In genomic region chr2:118591083-118591482, GRCm38 (mm10) we compare ENCODE assay signal across 13 mouse cellular contexts.
"Had no signal": no experiment of that assay in that cellular context is flagged by ENCODE, and none has a peak within 500 bp of the region (broad histone marks: within the 10 kb centered on the region; RNA-seq: fewer than 3 reads in every experiment).

No protein-coding gene starts in this region.

- H3K27ac ChIP-seq: intestine, embryonic 15.5 days; left cerebral cortex, adult 2 months; liver, embryonic 13.5 days; midbrain, embryonic 13.5 days; neural tube, embryonic 12.5 days; stomach, postnatal 0 days had no signal

- H3K27me3 ChIP-seq: intestine, embryonic 15.5 days; liver, embryonic 13.5 days; midbrain, embryonic 13.5 days; neural tube, embryonic 12.5 days had no signal

- H3K4me3 ChIP-seq: intestine, embryonic 15.5 days; left cerebral cortex, adult 2 months; liver, embryonic 13.5 days; midbrain, embryonic 13.5 days; myocyte; neural tube, embryonic 12.5 days had no signal

- H3K4me1 ChIP-seq: liver, embryonic 13.5 days; midbrain, embryonic 13.5 days; neural tube, embryonic 12.5 days had no signal

- H3K9ac ChIP-seq: intestine, embryonic 15.5 days; liver, embryonic 13.5 days; midbrain, embryonic 13.5 days; neural tube, embryonic 12.5 days had no signal

- ATAC-seq: intestine, embryonic 15.5 days; midbrain, embryonic 13.5 days had no signal

- DNase-seq: kidney, adult 2 months; kidney, postnatal 25 days; liver; liver, embryonic 13.5 days; lung, adult 18-20 months; lung, postnatal 4 days; thymus, postnatal 4 days had no signal

- H3K9me3 ChIP-seq: intestine, embryonic 15.5 days; liver, embryonic 13.5 days; midbrain, embryonic 13.5 days; neural tube, embryonic 12.5 days had no signal

- H3K36me3 ChIP-seq: intestine, embryonic 15.5 days; liver, embryonic 13.5 days; midbrain, embryonic 13.5 days; neural tube, embryonic 12.5 days had no signal

- H3K4me2 ChIP-seq: intestine, embryonic 15.5 days; liver, embryonic 13.5 days; midbrain, embryonic 13.5 days; neural tube, embryonic 12.5 days had no signal
